Mouse (Mus musculus): ENCODE results near the gene Pxdn.
A peak's percentile ranks its signal among the peaks of the same experiment; 100 is the strongest.

The Pxdn gene

DNA sequence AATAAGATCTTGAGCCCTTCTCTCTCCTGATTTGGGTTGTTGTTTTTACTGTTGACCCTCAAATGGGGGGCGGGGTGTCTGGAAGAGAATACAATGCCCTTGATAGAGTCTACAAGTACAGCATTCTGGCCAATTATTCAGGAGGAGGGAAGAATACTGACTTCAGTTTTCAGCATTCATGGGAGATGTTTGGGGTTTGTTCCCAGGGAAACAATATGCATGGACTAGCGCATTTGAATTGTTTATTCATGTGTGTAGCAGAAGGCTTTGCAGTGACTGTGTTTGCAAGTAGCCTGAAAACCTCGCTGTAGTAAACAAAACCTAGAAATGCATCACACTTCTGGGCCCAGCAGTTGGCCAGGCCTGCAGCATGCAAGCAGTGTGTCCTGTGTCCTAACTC, 17.1 kb downstream of the Pxdn start:
- no peak for DNase-seq

DNA sequence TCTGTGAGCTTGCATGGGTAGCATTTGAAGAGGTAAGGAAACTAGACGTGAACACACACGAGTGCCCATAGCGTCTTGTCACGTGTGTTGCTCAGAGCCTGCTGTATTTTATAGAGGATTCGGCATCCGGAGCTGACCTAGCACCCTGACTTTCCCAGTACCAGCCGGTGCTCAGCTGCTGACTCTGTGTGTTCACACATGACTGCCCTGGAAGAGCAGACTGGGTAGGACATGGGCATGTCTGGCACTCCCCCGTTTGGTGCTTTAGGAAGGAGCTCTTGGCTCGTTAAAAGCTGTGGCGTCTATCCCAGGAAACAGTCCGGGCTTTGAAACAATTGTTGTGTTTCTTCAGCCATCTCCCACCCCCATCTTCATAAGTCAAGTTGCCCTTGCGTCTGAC, 19.6 kb downstream of the Pxdn start:
- DNase-seq = peak; percentile 78

DNA sequence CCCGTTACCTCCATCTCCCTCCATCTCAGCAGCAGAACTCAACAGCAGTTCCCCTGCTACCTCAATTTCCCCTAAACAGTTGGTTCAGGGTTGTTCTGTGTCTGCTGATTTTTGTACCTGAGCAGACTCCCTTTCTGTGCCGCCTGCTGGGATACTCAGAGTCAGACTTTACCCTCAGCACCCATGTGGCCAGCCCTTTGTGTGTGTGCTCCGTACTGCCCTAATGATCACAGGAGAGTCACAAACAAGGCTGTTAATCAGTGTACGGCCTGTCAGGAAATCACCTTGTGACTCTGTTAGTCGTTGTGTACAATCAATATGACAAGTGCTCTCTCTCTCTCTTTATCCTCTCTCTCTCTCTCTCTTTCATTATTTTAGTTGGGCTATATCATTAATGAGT, 21.2 kb downstream of the Pxdn start:
- DNase-seq = no peak

DNA sequence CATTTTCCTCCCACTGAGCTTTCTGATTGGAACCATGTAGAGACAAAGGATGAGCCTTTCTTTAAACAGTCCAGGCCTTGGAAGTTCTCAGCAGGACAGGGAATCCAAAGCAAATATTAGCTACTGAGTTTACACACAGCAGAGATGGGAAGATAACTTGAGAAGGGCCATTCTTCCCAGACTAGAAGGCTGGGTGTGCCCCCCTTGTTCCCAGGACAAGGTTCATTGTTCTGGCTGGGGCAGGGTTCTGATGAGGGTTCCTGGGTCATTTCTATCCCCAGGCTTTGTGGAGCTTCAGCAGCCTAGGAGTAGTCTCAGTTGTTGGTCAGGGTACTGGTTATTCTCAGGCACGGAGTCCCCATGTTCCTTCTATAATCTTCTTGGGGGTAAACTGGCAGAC, 23.6 kb downstream of the Pxdn start:
- DNase-seq = no peak

DNA sequence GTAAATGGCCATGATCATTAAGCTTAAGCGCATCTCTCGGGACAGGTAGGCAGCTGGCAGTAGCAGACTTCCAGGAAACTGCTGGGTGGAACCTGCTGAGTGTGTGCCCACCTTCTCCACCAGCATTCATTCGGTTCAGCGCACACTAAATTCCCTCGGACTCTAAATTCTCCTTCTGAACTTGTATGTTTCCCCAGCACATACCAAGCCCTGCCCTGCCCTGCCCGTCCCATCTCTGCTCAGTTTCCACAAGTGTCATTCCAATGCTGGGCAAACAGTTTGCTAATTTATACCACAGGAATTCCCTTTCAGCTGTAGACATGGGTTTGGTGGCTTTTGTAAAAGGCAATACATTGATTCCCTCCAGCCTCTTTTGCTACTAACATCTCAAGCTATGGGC, 27.6 kb downstream of the Pxdn start:
- DNase-seq = no peak

DNA sequence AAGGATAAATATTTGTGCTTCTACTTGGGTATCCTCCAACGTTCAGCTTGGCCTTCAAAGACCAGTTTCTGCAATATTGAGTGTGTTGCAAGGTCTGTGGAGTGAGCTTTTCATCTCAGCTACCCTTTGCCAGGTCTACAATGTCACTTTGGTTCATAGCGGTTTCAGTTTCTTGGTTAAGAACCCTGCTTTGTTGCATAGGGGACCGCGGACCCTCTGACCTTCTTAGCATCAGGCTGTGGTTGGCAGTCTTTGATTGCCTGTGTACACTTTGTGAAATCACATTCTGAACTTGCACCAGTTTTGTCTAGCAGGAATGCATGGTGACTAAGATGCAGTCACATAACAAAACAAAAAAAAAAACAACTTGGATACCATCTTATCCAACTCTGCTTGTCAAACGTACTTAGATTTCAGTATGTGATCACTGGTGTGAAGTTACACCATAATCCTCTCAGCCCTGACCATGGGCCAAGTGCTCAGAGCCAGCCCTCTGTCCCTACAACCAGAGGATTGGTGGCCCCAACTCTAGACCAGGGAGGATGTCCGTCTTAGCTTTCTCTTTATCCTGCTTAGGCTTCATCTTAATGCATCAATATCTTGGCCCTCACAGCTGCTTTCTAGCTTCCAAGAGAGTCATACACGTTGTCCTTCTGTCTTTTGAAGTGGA, 34.5 kb downstream of the Pxdn start:
- no peak for DNase-seq

DNA sequence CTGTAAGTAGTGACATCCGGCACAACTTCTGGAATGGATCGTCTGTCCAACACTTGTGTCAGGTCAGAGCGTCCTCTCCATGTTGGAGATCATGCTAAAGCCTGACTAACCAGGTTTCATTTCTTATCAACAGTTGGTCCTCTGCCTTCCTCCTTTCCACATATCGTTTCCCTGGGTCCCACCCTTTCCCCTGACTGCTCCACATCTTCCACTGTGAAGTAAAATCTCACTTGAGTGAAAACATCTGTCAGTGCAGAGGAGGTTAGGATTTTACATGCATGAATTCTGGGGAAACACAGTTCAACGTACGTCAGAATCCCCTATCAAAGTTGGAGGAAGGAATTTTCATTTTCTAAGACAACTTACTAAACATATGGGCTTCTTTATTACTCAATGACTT, 35.1 kb downstream of the Pxdn start:
- no peak for DNase-seq

DNA sequence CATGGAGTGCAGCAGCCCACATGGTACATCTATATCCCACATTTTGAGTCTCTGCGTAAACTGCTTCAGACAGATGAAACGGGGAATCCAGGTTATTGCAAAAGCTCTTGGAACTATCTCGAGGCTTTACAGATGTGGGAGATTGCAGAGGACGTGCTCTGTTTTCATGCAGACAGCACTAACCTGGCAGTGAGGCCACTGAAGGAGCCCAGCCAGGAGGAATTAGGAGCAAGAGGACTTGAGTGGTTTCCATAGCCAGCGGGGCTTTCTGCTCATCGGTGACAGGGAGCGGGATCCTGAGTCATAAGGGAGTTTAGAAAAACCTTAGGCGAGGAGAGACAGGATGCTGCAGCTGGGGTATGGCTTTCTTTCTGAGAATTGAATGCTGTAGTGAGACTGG, 42.7 kb downstream of the Pxdn start:
- DNase-seq = no peak

DNA sequence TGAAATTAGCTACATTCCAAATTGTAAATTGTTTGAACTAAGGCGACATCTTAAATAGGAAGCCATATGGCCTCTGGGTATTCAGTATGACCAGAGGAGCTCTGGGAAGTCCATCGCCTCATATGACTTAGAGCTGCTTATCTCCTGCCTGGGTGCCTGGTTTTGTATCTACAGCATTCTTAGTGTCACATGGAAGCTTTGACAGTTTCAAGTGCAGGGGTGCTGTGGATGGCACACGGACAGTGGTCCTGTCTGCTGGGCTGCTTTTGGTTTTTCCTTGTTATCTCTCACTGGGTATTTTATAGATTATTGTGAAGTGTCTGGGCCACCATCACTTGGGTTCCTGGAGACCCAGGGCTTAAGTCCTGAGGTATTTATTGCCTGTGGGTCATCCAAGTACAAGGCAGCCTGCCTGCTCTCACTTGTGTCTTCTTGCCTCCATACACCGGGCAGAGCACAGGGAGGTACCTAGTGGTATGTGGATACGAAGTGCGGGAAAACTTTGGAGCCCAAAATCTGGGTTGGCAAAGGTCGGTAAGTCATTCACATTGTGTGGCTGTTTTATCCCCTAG, 44.4 kb downstream of the Pxdn start:
- no peak for DNase-seq

DNA sequence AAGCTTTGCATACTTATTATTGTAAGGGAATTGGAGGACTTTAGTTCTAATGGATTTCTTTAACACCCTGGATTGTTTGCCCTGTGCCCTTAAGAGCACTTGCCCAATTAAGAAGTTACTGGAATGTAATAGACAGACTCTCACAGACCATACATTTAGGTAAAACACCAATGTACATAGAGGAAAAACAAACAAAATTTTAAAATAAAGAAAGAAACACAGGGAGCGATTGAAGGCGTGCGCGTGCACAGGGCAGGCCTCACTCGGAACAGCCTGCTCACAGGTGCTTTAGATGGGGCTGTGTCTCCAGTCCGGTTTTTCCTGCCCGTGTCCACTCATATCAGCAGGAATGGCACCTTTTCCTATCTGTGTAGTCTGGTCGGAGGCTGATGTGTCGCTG, 45.8 kb downstream of the Pxdn start:
- no peak for DNase-seq

DNA sequence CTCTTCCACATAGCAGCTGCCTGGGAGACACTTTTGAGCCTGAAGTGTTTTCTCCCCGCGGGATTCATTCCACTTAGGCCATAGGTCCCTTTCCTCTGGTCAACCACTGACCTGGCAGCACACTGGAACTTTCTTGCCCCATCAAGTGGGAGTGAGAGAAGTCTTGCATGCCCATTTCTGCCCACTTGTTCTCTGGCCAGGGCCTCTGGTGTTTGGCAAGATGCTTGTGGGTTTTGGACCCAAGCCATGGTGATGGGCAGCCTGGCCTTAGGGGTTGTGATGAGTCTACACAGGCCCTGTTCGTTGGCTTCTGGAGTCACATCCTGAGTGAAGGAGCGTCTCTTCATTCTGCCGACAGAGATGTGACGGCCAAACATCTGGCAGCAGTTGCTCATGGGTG, 47.7 kb downstream of the Pxdn start:
- no peak for DNase-seq

DNA sequence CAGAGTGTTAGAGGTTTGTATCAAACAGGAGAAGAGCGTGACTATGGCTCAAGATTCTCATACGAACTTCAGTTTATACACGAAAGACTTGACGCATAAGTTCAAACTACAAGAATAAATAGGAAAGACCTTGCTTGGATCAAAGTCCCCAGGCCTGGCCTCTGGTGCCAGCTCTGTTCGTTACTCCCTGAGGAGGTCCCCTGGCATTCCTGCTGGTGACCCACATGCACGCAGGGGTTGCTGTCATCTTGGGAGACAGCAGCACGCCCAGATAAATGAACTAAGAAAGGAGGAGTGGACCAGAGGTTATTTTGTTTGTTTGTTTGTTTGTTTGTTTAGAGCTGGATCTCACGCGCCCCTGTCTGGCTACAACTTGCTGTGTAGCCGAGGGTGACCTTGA, 48.8 kb downstream of the Pxdn start:
- no peak for DNase-seq

DNA sequence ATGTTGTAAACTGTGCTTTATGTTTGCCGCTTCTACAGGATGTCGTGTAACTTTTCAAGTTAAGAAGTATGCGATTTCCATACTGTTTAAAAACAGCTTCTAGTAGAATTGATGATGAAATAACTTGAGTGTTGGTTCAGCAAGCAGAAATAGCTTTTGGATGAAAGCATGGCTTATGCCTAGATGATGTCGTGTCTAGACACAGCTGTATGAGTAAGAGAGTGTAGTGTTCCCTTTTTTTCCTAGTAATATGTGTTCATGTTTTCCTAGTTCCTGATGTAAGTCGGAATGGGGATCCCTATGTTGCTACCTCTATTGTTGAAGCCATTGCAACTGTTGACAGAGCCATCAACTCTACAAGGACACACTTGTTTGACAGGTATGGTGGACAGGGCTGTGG, 61.5 kb downstream of the Pxdn start:
- DNase-seq = no peak

DNA sequence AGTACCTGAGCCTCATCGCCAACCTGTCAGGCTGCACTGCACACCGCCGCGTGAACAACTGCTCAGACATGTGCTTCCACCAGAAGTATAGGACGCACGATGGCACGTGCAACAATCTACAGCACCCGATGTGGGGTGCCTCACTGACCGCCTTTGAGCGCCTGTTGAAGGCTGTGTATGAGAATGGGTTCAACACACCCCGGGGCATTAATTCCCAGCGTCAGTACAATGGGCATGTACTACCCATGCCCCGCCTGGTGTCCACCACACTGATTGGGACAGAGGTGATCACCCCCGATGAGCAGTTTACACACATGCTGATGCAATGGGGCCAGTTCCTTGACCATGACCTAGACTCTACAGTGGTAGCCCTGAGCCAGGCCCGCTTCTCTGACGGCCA, 64.5 kb downstream of the Pxdn start:
- DNase-seq = no peak

DNA sequence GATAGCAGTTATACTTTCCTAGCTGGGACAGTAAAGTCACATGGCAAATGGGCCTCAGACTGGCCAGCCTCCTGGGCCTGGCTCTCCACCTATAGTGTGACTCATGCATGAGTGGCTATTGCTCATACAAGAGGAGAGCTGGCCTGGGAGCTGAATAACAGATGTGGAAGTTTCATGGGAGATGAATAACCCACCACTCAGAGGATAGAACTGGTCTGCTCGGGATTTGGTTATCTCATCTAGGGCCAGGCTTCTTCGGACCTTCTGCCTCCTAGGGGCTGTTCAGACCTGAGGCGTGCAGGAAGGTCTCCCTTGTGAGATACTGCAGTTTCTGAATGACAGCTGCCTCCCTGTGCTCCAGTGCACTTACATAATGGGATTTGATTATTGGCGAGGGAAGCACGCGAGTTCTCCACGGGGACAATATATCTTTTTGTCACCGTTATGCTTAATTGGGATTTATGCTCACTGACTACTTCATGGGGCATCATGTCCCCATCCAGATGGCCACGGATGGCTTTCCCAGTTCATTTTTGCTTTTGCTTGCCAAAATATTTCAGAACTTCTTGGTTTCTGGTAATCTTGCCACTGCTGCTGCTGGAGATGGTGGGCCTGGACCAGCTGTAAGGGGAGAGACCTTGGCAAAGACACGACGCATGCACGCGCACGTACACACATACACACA, 66.4 kb downstream of the Pxdn start:
- DNase-seq = no peak

DNA sequence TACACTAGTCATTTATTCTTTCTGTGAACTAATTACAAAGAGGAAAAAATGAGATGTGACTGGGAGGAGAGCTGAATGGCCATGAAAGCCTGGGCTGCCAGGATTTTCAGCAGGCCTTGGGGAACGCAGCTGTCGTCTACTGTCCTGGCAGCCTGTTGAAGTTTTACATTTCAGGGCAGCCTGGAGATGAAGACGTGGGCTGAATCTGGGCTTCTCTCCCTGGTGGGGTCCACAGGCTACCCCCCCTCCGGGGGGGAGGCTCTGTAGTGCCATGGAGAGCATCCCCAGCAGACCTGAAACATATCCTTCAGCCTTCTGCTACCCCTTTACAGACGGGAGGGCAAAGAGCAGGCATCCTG, 66.9 kb downstream of the Pxdn start:
- DNase-seq = no peak

DNA sequence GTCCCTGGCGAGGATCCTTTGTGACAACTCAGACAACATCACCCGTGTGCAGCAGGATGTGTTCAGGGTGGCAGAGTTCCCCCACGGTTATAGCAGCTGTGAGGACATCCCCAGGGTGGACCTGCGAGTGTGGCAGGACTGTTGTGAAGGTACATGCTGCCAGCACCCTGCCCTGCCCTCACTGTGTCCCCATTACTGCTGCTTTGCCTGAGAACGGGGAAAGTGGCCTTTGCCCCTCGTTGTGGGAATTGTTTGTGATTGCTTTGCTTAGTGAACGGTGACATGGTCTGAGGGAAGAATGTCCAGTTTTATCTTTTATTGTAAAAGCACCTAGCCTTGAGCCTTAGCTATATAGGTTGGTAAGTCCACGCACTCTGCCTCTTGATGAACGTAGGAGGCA, 69.2 kb downstream of the Pxdn start:
- no peak for DNase-seq

DNA sequence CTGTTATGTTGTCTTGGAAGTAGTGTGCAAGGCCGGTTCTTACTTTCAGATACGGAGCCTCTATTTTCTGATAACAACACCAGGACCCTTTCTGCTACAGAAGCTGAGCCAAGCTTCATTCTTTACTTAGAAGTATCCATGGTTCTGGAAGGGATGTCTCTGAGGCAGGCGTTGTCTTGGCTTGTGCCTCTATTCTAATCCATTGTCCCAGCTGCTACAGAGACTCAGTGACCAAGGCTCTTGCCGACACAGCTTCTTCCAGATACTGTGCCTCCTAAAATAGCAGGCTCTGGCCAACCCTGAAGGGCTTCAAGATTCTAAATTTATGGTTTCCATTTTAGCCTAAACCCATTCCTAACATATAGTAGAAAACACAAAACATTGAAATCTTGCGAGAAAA, 71.3 kb downstream of the Pxdn start:
- DNase-seq = no peak

DNA sequence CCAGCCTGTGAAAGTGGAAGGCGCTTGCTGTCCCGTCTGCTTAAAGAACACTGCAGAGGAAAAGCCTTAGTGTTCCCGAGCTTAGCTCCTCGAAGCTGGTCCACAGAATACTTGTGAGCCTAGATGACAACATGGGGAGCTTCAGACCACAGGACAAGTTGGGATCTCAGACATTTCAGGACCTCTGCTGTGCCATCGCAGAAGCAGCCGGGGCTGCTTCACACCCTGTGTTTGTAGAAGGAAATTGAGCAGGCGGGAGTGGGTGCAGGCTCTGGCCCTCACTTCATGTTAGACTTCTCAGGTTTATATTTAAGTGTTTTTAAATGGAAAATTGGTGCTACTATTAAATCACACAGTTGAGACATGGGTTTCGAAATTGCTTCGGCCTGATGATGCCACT, 78.1 kb downstream of the Pxdn start:
- DNase-seq = no peak

DNA sequence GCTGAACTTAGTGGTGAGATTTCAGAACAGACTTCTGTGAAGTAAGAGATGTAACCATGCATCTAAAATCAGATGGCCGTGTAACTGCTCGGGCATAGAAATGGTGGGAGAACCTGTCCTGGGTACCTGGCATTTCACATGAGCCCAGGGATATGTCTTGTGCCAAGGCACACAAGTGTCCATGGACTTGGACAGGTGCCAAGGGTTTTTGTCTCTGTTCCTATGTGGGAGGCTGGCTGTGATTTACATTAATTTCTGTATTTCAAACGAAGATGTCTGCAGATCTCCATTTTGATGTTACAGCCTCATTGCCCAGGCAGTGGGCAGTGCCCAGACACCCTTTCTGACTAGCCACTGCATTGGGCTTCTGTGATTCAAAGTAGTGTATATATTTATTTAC, 79.7 kb downstream of the Pxdn start:
- no peak for DNase-seq

DNA sequence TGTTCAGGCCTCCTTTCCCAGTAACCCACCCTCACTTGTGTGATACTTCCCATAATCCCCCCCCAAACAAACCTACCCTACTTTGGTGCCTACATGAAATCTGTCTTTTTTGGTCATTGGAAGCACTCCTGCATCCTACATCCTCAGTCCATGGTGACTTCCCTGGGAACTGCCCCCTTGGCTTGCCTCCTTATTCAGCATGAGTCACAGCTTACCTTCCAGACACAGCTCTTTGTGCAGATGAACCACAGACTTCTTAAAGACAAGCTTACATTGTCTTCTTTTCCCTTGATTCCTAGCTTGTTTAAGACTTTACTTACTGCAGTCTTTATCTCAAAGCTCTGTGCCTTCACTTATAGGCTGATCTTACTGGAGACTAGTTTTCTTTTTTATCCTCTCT, 83.0 kb downstream of the Pxdn start:
- no peak for DNase-seq

DNA sequence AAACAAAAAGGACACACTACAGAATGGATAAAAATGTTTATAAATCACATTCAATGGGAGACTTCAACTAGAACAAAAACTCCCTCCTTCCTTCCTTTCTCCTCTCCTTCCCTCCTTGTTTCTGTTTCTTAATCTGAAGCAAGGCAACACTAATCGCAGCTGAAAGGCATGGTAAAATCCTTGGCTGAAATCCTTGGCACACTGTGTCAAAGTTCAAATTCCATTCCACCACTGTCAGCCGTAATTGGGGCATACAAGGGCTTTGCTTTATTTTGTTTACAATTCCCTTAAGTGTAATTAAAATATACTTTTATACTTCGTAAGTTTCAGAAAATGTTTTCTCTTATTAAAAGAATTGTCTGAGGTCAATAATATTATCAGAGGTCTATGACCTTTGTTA, 86.1 kb downstream of the Pxdn start:
- peak; percentile 56 for DNase-seq

DNA sequence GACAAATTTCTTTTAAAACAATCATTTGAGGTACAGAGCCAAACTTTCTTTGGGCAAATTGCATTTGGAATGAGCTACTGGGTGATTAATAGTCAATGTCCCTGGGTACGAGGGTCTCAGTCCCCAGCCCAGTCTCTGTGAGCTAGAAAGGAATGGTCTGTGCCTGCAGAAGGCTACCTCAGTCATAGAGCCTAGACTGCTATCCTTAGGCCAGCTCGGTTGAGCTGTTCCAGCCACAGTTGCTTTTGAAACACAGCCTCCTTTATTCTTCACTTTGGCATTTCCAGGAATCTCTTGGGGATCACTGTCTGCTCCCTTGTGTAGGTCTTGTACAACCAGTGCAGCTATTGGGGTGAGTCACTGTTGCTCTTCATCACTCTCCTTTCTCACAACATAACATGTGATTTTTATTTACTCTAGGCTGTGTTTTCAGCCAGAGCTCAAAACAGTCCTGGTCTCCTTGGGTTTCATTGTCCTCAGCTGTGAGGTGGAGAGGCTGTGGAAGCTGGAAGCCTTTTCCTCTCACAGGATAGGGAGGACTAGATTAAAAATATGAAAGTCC, 86.9 kb downstream of the Pxdn start:
- DNase-seq = no peak

DNA sequence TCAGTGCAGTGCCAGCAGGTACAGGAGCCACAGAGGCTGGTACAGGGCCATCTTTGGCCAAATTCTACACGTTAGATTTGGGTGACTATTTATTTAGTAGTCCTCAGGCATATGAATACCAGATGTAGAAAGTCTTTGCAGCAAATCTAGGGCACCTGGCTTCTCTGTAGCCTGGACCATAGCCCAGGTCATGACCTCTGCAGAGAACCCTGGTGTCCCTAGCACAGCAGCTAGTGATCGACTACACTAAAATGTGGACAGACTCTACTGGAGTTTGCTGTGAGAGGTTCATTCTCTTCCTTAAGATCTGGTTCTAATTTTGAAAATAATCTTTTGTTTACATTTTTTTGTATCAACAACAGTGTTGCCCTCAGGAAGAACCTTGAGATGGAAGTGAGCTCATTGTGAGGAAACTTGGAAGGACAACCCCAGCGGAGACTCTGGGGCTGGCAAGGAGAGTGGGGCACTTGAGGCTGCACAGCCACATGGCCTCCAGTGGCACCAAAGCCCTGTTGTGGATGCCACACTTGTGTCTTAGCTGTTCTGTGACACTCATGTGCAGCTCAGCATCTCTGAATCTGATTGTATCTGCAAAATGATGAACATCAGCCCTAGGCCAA, 90.4 kb downstream of the Pxdn start:
- no peak for DNase-seq
